Mouse (Mus musculus) layer of hippocampus, adult 2 months (tissue): ENCODE data around the gene Tango2. TPM values are rescaled to one million over a fixed set of nuclear protein-coding genes. Genes with fewer than 3 reads are reported as not detected.

Source experiments
- DNase-seq, 2 experiments: peaks; one replicate each; pipeline ENCODE4 v3.0.0; 2022; ENCODE audit warnings: low spot score in 2 of 2
- H3K27ac ChIP-seq: fragments of 200-600 bp; 2 replicates; pipeline ENCODE4 v1.8.1; 2022
- H3K4me3 ChIP-seq: fragments of 200-600 bp; 2 replicates; pipeline ENCODE4 v1.8.1; 2022; ENCODE audit warnings: mild to moderate bottlenecking
- CTCF ChIP-seq: fragments of 200-600 bp; conservative IDR thresholded peaks from 2 replicates; pipeline ENCODE4 v1.8.1; 2022; ENCODE audit warnings: antibody characterized with exemption, mild to moderate bottlenecking, moderate library complexity
- microRNA-seq, 2 experiments: library from miRNA; unstranded; fragments of <30 nt; microRNA quantifications; one replicate each; pipeline ENCODE4 v1.2.0; 2021
- total RNA-seq, 2 experiments: library from RNA; stranded (reverse); gene quantifications; 2 replicates each; pipeline ENCODE4 v1.2.3; 2021

The Tango2 gene
- total RNA-seq, 2 experiments from 2014 or later: 128 to 130 TPM

- no peak for TF ChIP-seq CTCF
- Histone ChIP-seq H3K4me3 (no peak overlapping the region; the same call in 1 of the 2 replicates), H3K27ac (0 out of 2 replicates have a peak overlapping the region, but pooled peaks have one; percentile 19)
- no peak for DNase-seq
Observed at GRCm38 (mm10) chr16:18250828-18251790, 96.8 kb downstream of the Tango2 start.

Small RNA genes lying within 50 kb of the gene (microRNA-seq; reads per million reads assigned to microRNA genes)
- 0 reads per million in 2 experiments for gene Gm24572
- gene Gm26219: 0 reads per million in 2 experiments
- 232 to 283 reads per million in 2 experiments for gene Mir1306
- 216 to 1,729 reads per million in 2 experiments for gene Mir185

Other genes with a start within 250 kb of the Tango2 start
- gene Rtn4r, start 220.5 kb downstream of the Tango2 start, total RNA-seq: 100 to 1,000 TPM; 106 to 111 TPM
- gene Ccdc188, start 130.2 kb downstream of the Tango2 start, total RNA-seq: not detected
- gene Zdhhc8, start 113.0 kb downstream of the Tango2 start, total RNA-seq: 10 to 100 TPM; 72.0 to 84.1 TPM
- 10 to 100 TPM; 51.1 to 54.9 TPM for gene Trmt2a, start 99.4 kb downstream of the Tango2 start, total RNA-seq
- gene Ranbp1, start 99.4 kb downstream of the Tango2 start, total RNA-seq: 10 to 100 TPM; 93.6 to 98.0 TPM
- not detected for gene Gm49776, start 89.8 kb downstream of the Tango2 start, total RNA-seq
- 10 to 100 TPM; 46.1 to 46.7 TPM for gene Dgcr8, start 58.9 kb downstream of the Tango2 start, total RNA-seq
- gene Arvcf, start 79 bp upstream of the Tango2 start, total RNA-seq: 10 to 100 TPM; 40.4 to 41.4 TPM
- 10 to 100 TPM; 19.7 to 21.4 TPM for gene Txnrd2, start 78.3 kb upstream of the Tango2 start, total RNA-seq
- gene Comt, start 78.7 kb upstream of the Tango2 start, total RNA-seq: 10 to 100 TPM; 74.6 to 75.1 TPM
- 1 to 10 TPM; 5.8 to 6.0 TPM for gene Gnb1l, start 150.6 kb upstream of the Tango2 start, total RNA-seq
- 10 to 100 TPM in 1 of 2 experiments, 1 to 10 TPM in 1; 7.0 to 11.4 TPM for gene Rtl10, start 150.8 kb upstream of the Tango2 start, total RNA-seq
- 1 to 10 TPM; 1.4 to 1.5 TPM for gene Tbx1, start 242.6 kb upstream of the Tango2 start, total RNA-seq